Mouse (Mus musculus) embryonic facial prominence, embryonic 11.5 days (tissue): ENCODE measurements around the gene Usp12. TPM values are rescaled to one million over a fixed set of nuclear protein-coding genes. Genes with fewer than 3 reads are reported as not detected.

Source experiments
- ATAC-seq: fragments of 200-750 bp; cut with Nextera tagmentation; replicated peaks from 2 replicates; pipeline ENCODE4 v1.8.0; 2017; ENCODE audit warnings: low read depth; ENCODE audit not compliant: insufficient number of reproducible peaks, low FRiP score, low TSS enrichment
- DNase-seq: peaks from one replicate; pipeline ENCODE4 v3.0.0-alpha.2; 2015; ENCODE audit warnings: low spot score
- H3K27ac ChIP-seq: fragments of 300-500 bp; sonication (generic); replicated peaks from 2 replicates; pipeline ENCODE4 v1.5.1; 2014; ENCODE audit warnings: mild to moderate bottlenecking, low read depth, low read length, control low read depth
- H3K27me3 ChIP-seq: fragments of 300-500 bp; sonication (generic); 2 replicates; pipeline ENCODE4 v1.6.1; 2014; ENCODE audit warnings: mild to moderate bottlenecking, low read length, moderate library complexity, mixed read lengths; ENCODE audit not compliant: control insufficient read depth, insufficient read depth
- H3K36me3 ChIP-seq: fragments of 300-500 bp; sonication (generic); replicated peaks from 2 replicates; pipeline ENCODE4 v1.6.1; 2014; ENCODE audit warnings: low read depth, mild to moderate bottlenecking, low read length, moderate library complexity, mixed read lengths; ENCODE audit not compliant: control insufficient read depth, insufficient read depth
- H3K4me1 ChIP-seq: fragments of 300-500 bp; sonication (generic); 2 replicates; pipeline ENCODE4 v1.6.1; 2014; ENCODE audit warnings: low read length, mixed read lengths; ENCODE audit not compliant: control insufficient read depth, insufficient read depth
- H3K4me2 ChIP-seq: fragments of 300-500 bp; sonication (generic); 2 replicates; pipeline ENCODE4 v1.6.1; 2014; ENCODE audit warnings: low read depth, mild to moderate bottlenecking, control low read depth, low read length, moderate library complexity
- H3K4me3 ChIP-seq: fragments of 300-500 bp; sonication (generic); 2 replicates; pipeline ENCODE4 v1.5.1; 2014; ENCODE audit warnings: low read depth, low read length, control low read depth
- H3K9ac ChIP-seq: fragments of 300-500 bp; sonication (generic); replicated peaks from 2 replicates; pipeline ENCODE4 v1.6.1; 2014; ENCODE audit warnings: mild to moderate bottlenecking, control low read depth, low read length
- H3K9me3 ChIP-seq: fragments of 300-500 bp; sonication (generic); replicated peaks from 2 replicates; pipeline ENCODE4 v1.6.1; 2016; ENCODE audit warnings: mild to moderate bottlenecking, low read length, inconsistent platforms, mixed read lengths; ENCODE audit not compliant: control insufficient read depth
- WGBS: fragments of 180-500 bp; shearing (Covaris S2); extraction: QIAGEN DNeasy Blood & Tissue Kit; methylation state at CpG from one replicate; pipeline ENCODE4 v1.1.7; 2014; 5-methylcytosine and 5-hydroxymethylcytosine counted together
- polyA plus RNA-seq: library from polyadenylated mRNA; unstranded; fragments of >200 nt; fragmentation: Nextera tagmentation; extraction: Ambion mirVana; gene quantifications from 2 replicates; pipeline ENCODE4 v1.2.1, GENCODE M21; 2014

Gene Usp12
- polyA plus RNA-seq, 1 experiment from 2014 or later: 11.1 TPM

- H3K4me3 ChIP-seq: no peak overlapping the region
- H3K9me3 ChIP-seq: no peaks in the 10 kb centered on the region
- no peak overlapping the region for H3K4me2 ChIP-seq
- H3K27ac ChIP-seq: no peak overlapping the region
- H3K27me3 ChIP-seq: no peaks in the 10 kb centered on the region
- H3K9ac ChIP-seq: no peak overlapping the region
- DNase-seq (no peak), ATAC-seq (no peak)
- H3K4me1 ChIP-seq: no peaks in the 10 kb centered on the region
- WGBS: 64% methylated on average over 7 of the region's 7 CpGs
- peaks cover 15% of the 10 kb centered on the region for H3K36me3 ChIP-seq
Observed at GRCm38 (mm10) chr5:146837967-146838720, 43.3 kb upstream of the Usp12 start.

- no peak overlapping the region for H3K4me2 ChIP-seq
- no peak overlapping the region for H3K4me3 ChIP-seq
- 88% methylated on average over 8 of the region's 8 CpGs for whole genome bisulfite sequencing
- H3K27ac ChIP-seq: no peak overlapping the region
- DNase-seq (no peak), ATAC-seq (no peak)
- peaks cover 15% of the 10 kb centered on the region for H3K36me3 ChIP-seq
- no peaks in the 10 kb centered on the region for H3K4me1 ChIP-seq
- H3K9me3 ChIP-seq: no peaks in the 10 kb centered on the region
- no peaks in the 10 kb centered on the region for H3K27me3 ChIP-seq
- H3K9ac ChIP-seq: no peak overlapping the region
Observed at GRCm38 (mm10) chr5:146834959-146835358, 40.2 kb upstream of the Usp12 start.

- DNase-seq: no peak
- peak overlapping the region; percentile 41 for H3K4me2 ChIP-seq
- H3K4me3 ChIP-seq: peak overlapping the region; percentile 95
- no peak overlapping the region for H3K27ac ChIP-seq
- no peak for ATAC-seq
- H3K36me3 ChIP-seq: peaks cover 15% of the 10 kb centered on the region
- H3K27me3 ChIP-seq: no peaks in the 10 kb centered on the region
- no peaks in the 10 kb centered on the region for H3K4me1 ChIP-seq
- H3K9ac ChIP-seq: peak overlapping the region; percentile 99
- 24% methylated on average over 8 of the region's 8 CpGs for WGBS
- no peaks in the 10 kb centered on the region for H3K9me3 ChIP-seq
Observed at GRCm38 (mm10) chr5:146833673-146834201, 38.9 kb upstream of the Usp12 start.

- H3K4me3 ChIP-seq: peak within 1 kb of the TSS; percentile 95
- H3K27me3 ChIP-seq: no peaks in the 10 kb centered on the region
- peak within 1 kb of the TSS; percentile 62 for H3K27ac ChIP-seq
- H3K36me3 ChIP-seq: peaks cover 15% of the 10 kb centered on the region
- DNase-seq (peak; percentile 94), ATAC-seq (peak; percentile 96)
- 0% methylated on average over 60 of the region's 60 CpGs for WGBS
- H3K4me1 ChIP-seq: no peaks in the 10 kb centered on the region
- H3K9ac ChIP-seq: peak within 1 kb of the TSS; percentile 99
- peak within 1 kb of the TSS; percentile 41 for H3K4me2 ChIP-seq
- no peaks in the 10 kb centered on the region for H3K9me3 ChIP-seq
Observed at GRCm38 (mm10) chr5:146832769-146833448, 38.1 kb upstream of the Usp12 start, which contains the start of gene Rpl21. Gene Rpl21 (plus strand): TSS chr5:146832890.

GRCm38 (mm10) chr5:146832435-146832768 is 37.6 kb upstream of the Usp12 start:
- 51% methylated on average over 7 of the region's 7 CpGs for WGBS
- Histone ChIP-seq H3K9ac (peak overlapping the region; percentile 99), H3K4me3 (peak overlapping the region; percentile 95; the same call in 1 of the 2 replicates), H3K36me3 (peaks cover 15% of the 10 kb centered on the region), H3K9me3 (no peaks in the 10 kb centered on the region), H3K4me2 (peak overlapping the region; percentile 41), H3K27ac (no peak overlapping the region), H3K4me1 (no peaks in the 10 kb centered on the region), H3K27me3 (no peaks in the 10 kb centered on the region)
- DNase-seq (no peak), ATAC-seq (no peak; the same call in 1 of the 2 replicates)

- Histone ChIP-seq H3K4me3 (no peak overlapping the region), H3K27me3 (no peaks in the 10 kb centered on the region), H3K9me3 (no peaks in the 10 kb centered on the region), H3K4me1 (no peaks in the 10 kb centered on the region), H3K36me3 (no peaks in the 10 kb centered on the region; the same call in 1 of the 2 replicates), H3K27ac (no peak overlapping the region), H3K9ac (no peak overlapping the region), H3K4me2 (no peak overlapping the region)
- DNase-seq: no peak
- 51% methylated on average over 8 of the region's 8 CpGs for WGBS
- no peak for ATAC-seq
Observed at GRCm38 (mm10) chr5:146829528-146829927, 34.7 kb upstream of the Usp12 start.

GRCm38 (mm10) chr5:146823005-146823404 is 28.2 kb upstream of the Usp12 start:
- H3K27me3 ChIP-seq: no peaks in the 10 kb centered on the region
- no peaks in the 10 kb centered on the region for H3K36me3 ChIP-seq
- 86% methylated on average over 5 of the region's 5 CpGs for WGBS
- no peaks in the 10 kb centered on the region for H3K9me3 ChIP-seq
- ATAC-seq (no peak), DNase-seq (no peak)
- H3K9ac ChIP-seq: no peak overlapping the region
- no peak overlapping the region for H3K27ac ChIP-seq
- H3K4me2 ChIP-seq: no peak overlapping the region
- H3K4me3 ChIP-seq: no peak overlapping the region
- no peaks in the 10 kb centered on the region for H3K4me1 ChIP-seq
